Mouse (Mus musculus) spleen, postnatal 36 days (tissue): ENCODE data around the gene Macrod2.

Experiments
- DNase-seq, 2 experiments: peaks; one replicate each; pipeline ENCODE4 v3.0.0; 2022; ENCODE audit warnings: low spot score in 2 of 2, mixed read lengths in 1 of 2

Macrod2 gene

GRCm38 (mm10) chr2:141673405-141673804 is 1278.3 kb downstream of the Macrod2 start:
- DNase-seq, result no peak

- no peak for DNase-seq
Observed at GRCm38 (mm10) chr2:141697541-141697940, 1302.4 kb downstream of the Macrod2 start.

GRCm38 (mm10) chr2:141698320-141698719 is 1303.2 kb downstream of the Macrod2 start:
- no peak for DNase-seq

- no peak for DNase-seq
Observed at GRCm38 (mm10) chr2:141700759-141701452, 1305.8 kb downstream of the Macrod2 start.

GRCm38 (mm10) chr2:141711785-141712184 is 1316.7 kb downstream of the Macrod2 start:
- DNase-seq, result no peak

- no peak for DNase-seq
Observed at GRCm38 (mm10) chr2:141712265-141712664, 1317.2 kb downstream of the Macrod2 start.

- no peak for DNase-seq
Observed at GRCm38 (mm10) chr2:141715061-141715460, 1320.0 kb downstream of the Macrod2 start.

- DNase-seq, result no peak
Observed at GRCm38 (mm10) chr2:141722531-141722930, 1327.4 kb downstream of the Macrod2 start.

GRCm38 (mm10) chr2:141728998-141729397 is 1333.9 kb downstream of the Macrod2 start:
- DNase-seq, result no peak

GRCm38 (mm10) chr2:141736685-141737456 is 1341.8 kb downstream of the Macrod2 start:
- no peak for DNase-seq

GRCm38 (mm10) chr2:141738702-141739101 is 1343.6 kb downstream of the Macrod2 start:
- no peak for DNase-seq

GRCm38 (mm10) chr2:141740318-141740717 is 1345.2 kb downstream of the Macrod2 start:
- DNase-seq, result no peak

- DNase-seq, result no peak
Observed at GRCm38 (mm10) chr2:141800236-141800635, 1405.1 kb downstream of the Macrod2 start.

GRCm38 (mm10) chr2:141800909-141801308 is 1405.8 kb downstream of the Macrod2 start:
- no peak for DNase-seq

- DNase-seq, result no peak
Observed at GRCm38 (mm10) chr2:141816266-141816665, 1421.2 kb downstream of the Macrod2 start.

- DNase-seq, result no peak
Observed at GRCm38 (mm10) chr2:141817546-141818180, 1422.6 kb downstream of the Macrod2 start.

- DNase-seq, result no peak
Observed at GRCm38 (mm10) chr2:141820795-141821194, 1425.7 kb downstream of the Macrod2 start.

- no peak for DNase-seq
Observed at GRCm38 (mm10) chr2:141825606-141826495, 1430.7 kb downstream of the Macrod2 start.

GRCm38 (mm10) chr2:141830496-141830895 is 1435.4 kb downstream of the Macrod2 start:
- DNase-seq, result no peak

- DNase-seq, result no peak
Observed at GRCm38 (mm10) chr2:141831515-141831914, 1436.4 kb downstream of the Macrod2 start.

- DNase-seq, result no peak
Observed at GRCm38 (mm10) chr2:141834156-141834782, 1439.2 kb downstream of the Macrod2 start.
